Mouse (Mus musculus) liver, embryonic 14.5 days (tissue): ENCODE data around the gene Mrfap1. TPM values are rescaled to one million over a fixed set of nuclear protein-coding genes. Genes with fewer than 3 reads are reported as not detected.
A peak's percentile ranks its signal among the peaks of the same experiment; 100 is the strongest.

Source experiments
- ATAC-seq: fragments of 200-750 bp; cut with Nextera tagmentation; 2 replicates; pipeline ENCODE4 v1.8.0; 2017; ENCODE audit warnings: moderate number of reproducible peaks, mild to moderate bottlenecking, moderate library complexity; ENCODE audit not compliant: insufficient read depth
- DNase-seq, 3 experiments: peaks; one replicate each; pipeline ENCODE4 v3.0.0-alpha.2; 2012 to 2013; ENCODE audit warnings: low read depth in 3 of 3, low spot score in 3 of 3
- H3K27ac ChIP-seq: fragments of 300-500 bp; sonication (generic); 2 replicates; pipeline ENCODE4 v1.5.1; 2014; ENCODE audit warnings: moderate library complexity, mild to moderate bottlenecking, control low read depth, inconsistent platforms
- H3K27me3 ChIP-seq: fragments of 300-500 bp; sonication (generic); 2 replicates; pipeline ENCODE4 v1.6.1; 2014; ENCODE audit warnings: mild to moderate bottlenecking, low read length, moderate library complexity; ENCODE audit not compliant: control insufficient read depth, insufficient read depth
- H3K36me3 ChIP-seq: fragments of 300-500 bp; sonication (generic); replicated peaks from 2 replicates; pipeline ENCODE4 v1.6.1; 2014; ENCODE audit warnings: low read depth; ENCODE audit not compliant: control insufficient read depth, insufficient read depth
- H3K4me1 ChIP-seq, 2 experiments: fragments of 200-500 bp in 1 of 2; fragments of 300-500 bp in 1 of 2; sonication (generic) in 1 of 2; replicated peaks; 2 replicates each; pipeline ENCODE4 v1.6.1; 2012 to 2014; ENCODE audit warnings: antibody characterized with exemption in 1 of 2, inconsistent platforms in 1 of 2, low read length in 1 of 2; ENCODE audit not compliant: control insufficient read depth in 2 of 2, insufficient read depth in 2 of 2
- H3K4me2 ChIP-seq: fragments of 300-500 bp; sonication (generic); 2 replicates; pipeline ENCODE4 v1.6.1; 2014; ENCODE audit warnings: low read depth, mild to moderate bottlenecking, control low read depth, moderate library complexity
- H3K4me3 ChIP-seq, 2 experiments: fragments of 200-500 bp in 1 of 2; fragments of 300-500 bp in 1 of 2; sonication (generic) in 1 of 2; 2 replicates each; pipeline ENCODE4 v1.5.1; 2012 to 2014; ENCODE audit warnings: low read depth in 2 of 2, low read length in 2 of 2, mild to moderate bottlenecking in 2 of 2, control low read depth in 1 of 2, inconsistent platforms in 1 of 2, moderate library complexity in 1 of 2; ENCODE audit not compliant: insufficient read depth in 1 of 2
- H3K9ac ChIP-seq: fragments of 300-500 bp; sonication (generic); replicated peaks from 2 replicates; pipeline ENCODE4 v1.6.1; 2014; ENCODE audit warnings: mild to moderate bottlenecking, control low read depth, moderate library complexity
- H3K9me3 ChIP-seq: fragments of 300-500 bp; sonication (generic); 2 replicates; pipeline ENCODE4 v1.6.1; 2016; ENCODE audit warnings: low read length, mixed read lengths; ENCODE audit not compliant: control insufficient read depth
- CTCF ChIP-seq: IDR thresholded peaks from 2 replicates; pipeline ENCODE4 v1.5.1; 2016; ENCODE audit warnings: antibody characterized with exemption, low read depth, control low read depth
- EP300 ChIP-seq: IDR thresholded peaks from 2 replicates; pipeline ENCODE4 v1.6.1; 2016; ENCODE audit warnings: antibody characterized with exemption, low read depth
- WGBS: fragments of 180-500 bp; shearing (Covaris S2); extraction: QIAGEN DNeasy Blood & Tissue Kit; methylation state at CpG from one replicate; pipeline ENCODE4 v1.1.7; 2014; ENCODE audit not compliant: insufficient replicate concordance; 5-methylcytosine and 5-hydroxymethylcytosine counted together
- polyA plus RNA-seq, 2 experiments: library from polyadenylated mRNA; depleted of rRNA in 1 of 2; stranded (reverse) in 1 of 2; unstranded in 1 of 2; fragments of >200 nt; fragmentation: Nextera tagmentation in 1 of 2; extraction: Ambion mirVana in 1 of 2; gene quantifications; 2 replicates each; pipeline versions ENCODE4 v1.2.1 to v1.2.3; 2012 to 2014

Mrfap1 gene
- polyA plus RNA-seq, 2 experiments = 68.4 to 156 TPM

DNA sequence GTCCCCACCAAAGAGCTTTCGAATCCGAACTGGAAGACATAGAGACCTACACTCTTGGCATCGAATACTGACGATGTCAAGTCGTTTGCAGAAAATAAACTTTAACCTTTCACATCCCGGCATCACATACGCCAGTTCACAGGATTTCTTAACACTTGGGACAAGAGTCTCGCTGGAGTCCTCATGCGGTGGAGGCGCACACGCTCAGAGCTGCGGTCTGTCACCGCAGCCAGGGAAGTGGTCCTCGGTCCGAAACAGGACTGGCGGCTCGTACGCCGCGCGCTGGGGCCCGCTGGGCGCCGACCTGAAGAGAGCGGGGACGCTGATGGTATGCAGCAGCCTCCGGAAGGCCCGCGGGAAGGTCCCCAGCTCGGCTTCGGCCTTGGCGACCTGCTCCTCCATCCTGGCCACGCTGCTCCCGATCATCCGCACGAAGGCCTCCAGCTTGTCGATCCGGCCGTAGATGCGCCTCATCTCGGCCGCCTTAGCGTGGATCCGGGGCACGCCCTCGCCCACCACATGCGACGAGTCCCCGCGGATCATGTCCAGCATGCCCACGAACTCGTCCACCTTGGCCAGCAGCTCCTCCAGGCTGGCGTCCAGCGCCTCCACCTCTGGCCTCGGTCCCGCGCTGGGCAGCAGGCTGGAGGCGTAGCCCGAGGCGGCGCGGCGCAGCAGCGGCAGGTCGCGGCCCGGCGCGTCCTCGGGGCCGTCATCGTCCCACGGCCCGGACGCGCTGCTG, 48.6 kb downstream of the Mrfap1 start:
- 2% methylated on average over 75 of the region's 76 CpGs for WGBS
- Histone ChIP-seq H3K9ac (peak overlapping the region; percentile 83), H3K4me2 (peak overlapping the region; percentile 76), H3K4me1 (peaks cover 7 to 11% of the 10 kb centered on the region in 2 experiments), H3K27me3 (no peaks in the 10 kb centered on the region; the same call in 1 of the 2 replicates), H3K9me3 (no peaks in the 10 kb centered on the region), H3K4me3 (peak overlapping the region; percentile 74 to 95), H3K36me3 (peaks cover 3% of the 10 kb centered on the region), H3K27ac (peak overlapping the region; percentile 9; the same call in 1 of the 2 replicates)
- TF ChIP-seq EP300 = no peak
- TF ChIP-seq CTCF = no peak; the same call in 1 of the 2 replicates
- ATAC-seq (peak; percentile 78), DNase-seq (no peak)

GRCm38 (mm10) chr5:36747071-36747470, 49.5 kb downstream of the Mrfap1 start:
- Histone ChIP-seq H3K27ac (no peak overlapping the region), H3K4me2 (peak overlapping the region; percentile 76), H3K9ac (peak overlapping the region; percentile 83), H3K36me3 (peaks cover 3% of the 10 kb centered on the region), H3K9me3 (no peaks in the 10 kb centered on the region), H3K4me1 (peaks cover 7 to 13% of the 10 kb centered on the region in 2 experiments), H3K4me3 (peak overlapping the region; percentile 15 to 95; a peak in 3 of 4 replicates), H3K27me3 (no peaks in the 10 kb centered on the region; the same call in 1 of the 2 replicates)
- TF ChIP-seq EP300 = no peak
- no peak for TF ChIP-seq CTCF
- DNase-seq = no peak
- 34% methylated on average over 7 of the region's 7 CpGs for WGBS
- ATAC-seq = no peak

Other genes with a start within 250 kb of the Mrfap1 start
- 8.1 and 8.2 TPM in 2 replicates for gene Tbc1d14, start 203.5 kb downstream of the Mrfap1 start, polyA plus RNA-seq (2012; rRNA removed)
- gene Tbc1d14, start 203.5 kb downstream of the Mrfap1 start, polyA plus RNA-seq (2014; fragmentation: Nextera tagmentation; extraction: Ambion mirVana) = 6.8 and 8.5 TPM in 2 replicates
- 13.9 and 16.2 TPM in 2 replicates for gene D5Ertd579e, start 100.7 kb downstream of the Mrfap1 start, polyA plus RNA-seq (2012; rRNA removed)
- gene D5Ertd579e, start 100.7 kb downstream of the Mrfap1 start, polyA plus RNA-seq (2014; fragmentation: Nextera tagmentation; extraction: Ambion mirVana) = 22.7 and 24.1 TPM in 2 replicates
- gene Bloc1s4, start 48.1 kb downstream of the Mrfap1 start, polyA plus RNA-seq (2012; rRNA removed) = 10.6 and 10.9 TPM in 2 replicates
- 11.9 and 14.4 TPM in 2 replicates for gene Bloc1s4, start 48.1 kb downstream of the Mrfap1 start, polyA plus RNA-seq (2014; fragmentation: Nextera tagmentation; extraction: Ambion mirVana)
- 11.5 and 13.1 TPM in 2 replicates for gene Man2b2, start 33.9 kb upstream of the Mrfap1 start, polyA plus RNA-seq (2012; rRNA removed)
- 10.4 and 11.5 TPM in 2 replicates for gene Man2b2, start 33.9 kb upstream of the Mrfap1 start, polyA plus RNA-seq (2014; fragmentation: Nextera tagmentation; extraction: Ambion mirVana)
- gene Ppp2r2c, start 71.7 kb upstream of the Mrfap1 start, polyA plus RNA-seq (2012; rRNA removed) = 0.05 TPM in 1 of 2 replicates, not detected in the other
- 0.03 TPM in 1 of 2 replicates, not detected in the other for gene Ppp2r2c, start 71.7 kb upstream of the Mrfap1 start, polyA plus RNA-seq (2014; fragmentation: Nextera tagmentation; extraction: Ambion mirVana)
- 0.73 and 0.84 TPM in 2 replicates for gene Wfs1, start 192.4 kb upstream of the Mrfap1 start, polyA plus RNA-seq (2012; rRNA removed)
- 0.72 and 0.95 TPM in 2 replicates for gene Wfs1, start 192.4 kb upstream of the Mrfap1 start, polyA plus RNA-seq (2014; fragmentation: Nextera tagmentation; extraction: Ambion mirVana)